Mouse (Mus musculus): ENCODE measurements around the gene Bmp6. TPM values are rescaled to one million over a fixed set of nuclear protein-coding genes. Genes with fewer than 3 reads are reported as not detected.

Gene Bmp6
- 0.15 and 0.25 TPM in 2 replicates for polyA plus RNA-seq (2015; fragmentation: Nextera tagmentation; extraction: Ambion mirVana)

- Histone ChIP-seq H3K9me3 (replicated peaks) (no peaks in the 10 kb centered on the region), H3K4me2 (peak within 1 kb of the TSS; percentile 59), H3K9ac (no peak within 1 kb of the TSS), H3K36me3 (replicated peaks) (no peaks in the 10 kb centered on the region), H3K27ac (replicated peaks) (no peak within 1 kb of the TSS), H3K4me3 (replicated peaks) (peak within 1 kb of the TSS; percentile 37), H3K27me3 (peaks cover 71% of the 10 kb centered on the region), H3K4me1 (replicated peaks) (peaks cover 16% of the 10 kb centered on the region)
- WGBS (ENCODE audit: insufficient replicate concordance): 3% methylated on average over 54 of the region's 54 CpGs
- ATAC-seq (ENCODE audit: insufficient read depth): peak; percentile 63
These were observed at the start of gene Bmp6 for GRCm38 (mm10) chr13:38344713-38345430. TSS of gene Bmp6 (plus strand) at chr13:38345107.

DNA sequence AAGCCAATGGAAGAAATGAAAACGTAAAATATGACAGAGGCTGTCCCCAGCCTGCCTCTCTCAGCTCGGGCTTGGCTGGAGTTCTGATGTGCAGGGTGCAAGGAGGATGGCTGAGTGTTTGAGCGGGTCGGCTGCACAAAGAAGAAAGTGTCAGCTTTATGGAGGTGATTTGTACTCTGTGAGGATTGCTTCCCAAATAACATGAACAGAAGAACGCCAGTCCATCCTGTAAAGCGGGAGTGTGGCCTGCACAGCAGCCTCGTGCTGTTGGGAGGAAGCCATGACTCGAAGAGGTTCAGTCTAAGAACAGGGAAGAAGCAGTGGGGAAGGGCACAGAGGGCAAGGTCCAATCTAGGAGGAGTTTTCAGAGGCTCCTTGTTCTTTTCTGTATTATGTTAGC is 48.7 kb upstream of the Bmp6 start:
- Histone ChIP-seq H3K36me3 (replicated peaks) (no peaks in the 10 kb centered on the region), H3K9me3 (replicated peaks) (no peaks in the 10 kb centered on the region), H3K27ac (replicated peaks) (no peak overlapping the region), H3K9ac (no peak overlapping the region), H3K4me1 (replicated peaks) (no peaks in the 10 kb centered on the region), H3K27me3 (no peaks in the 10 kb centered on the region), H3K4me3 (replicated peaks) (no peak overlapping the region), H3K4me2 (no peak overlapping the region)
- WGBS (ENCODE audit: insufficient replicate concordance): 46% methylated on average over 8 of the region's 8 CpGs
- ATAC-seq (ENCODE audit: insufficient read depth): no peak

DNA sequence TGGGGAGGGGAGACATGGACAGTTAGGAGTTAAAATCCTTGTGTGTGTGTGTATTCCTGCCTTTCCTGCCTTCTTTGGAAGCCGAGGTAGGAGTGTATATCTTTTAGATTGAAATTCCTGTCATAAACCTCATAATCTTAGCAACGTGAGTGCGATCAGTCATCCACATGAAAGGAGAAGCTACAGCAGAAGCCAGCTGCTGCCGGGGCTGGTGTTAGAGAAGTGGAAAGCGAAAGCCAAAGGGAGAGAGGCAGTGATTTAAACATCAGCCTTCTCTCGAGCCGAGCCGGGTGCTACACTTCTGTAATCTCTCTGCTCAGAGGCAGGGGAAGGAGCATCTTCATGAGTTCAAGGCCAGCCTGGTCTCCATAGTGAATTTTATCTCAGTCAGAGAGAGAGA is 48.3 kb upstream of the Bmp6 start:
- H3K4me1 ChIP-seq (replicated peaks): no peaks in the 10 kb centered on the region
- H3K27me3 ChIP-seq: no peaks in the 10 kb centered on the region
- 42% methylated on average over 8 of the region's 8 CpGs for WGBS (ENCODE audit: insufficient replicate concordance)
- no peak overlapping the region for H3K27ac ChIP-seq (replicated peaks)
- ATAC-seq (ENCODE audit: insufficient read depth): no peak
- H3K4me2 ChIP-seq: no peak overlapping the region
- no peak overlapping the region for H3K4me3 ChIP-seq (replicated peaks)
- no peaks in the 10 kb centered on the region for H3K9me3 ChIP-seq (replicated peaks)
- no peaks in the 10 kb centered on the region for H3K36me3 ChIP-seq (replicated peaks)
- H3K9ac ChIP-seq: no peak overlapping the region

- H3K4me2 ChIP-seq: no peak overlapping the region
- no peak overlapping the region for H3K9ac ChIP-seq
- no peaks in the 10 kb centered on the region for H3K9me3 ChIP-seq (replicated peaks)
- ATAC-seq (ENCODE audit: insufficient read depth): no peak
- H3K27ac ChIP-seq (replicated peaks): no peak overlapping the region
- no peaks in the 10 kb centered on the region for H3K36me3 ChIP-seq (replicated peaks)
- H3K27me3 ChIP-seq: no peaks in the 10 kb centered on the region
- no peaks in the 10 kb centered on the region for H3K4me1 ChIP-seq (replicated peaks)
- 71% methylated on average over 3 of the region's 3 CpGs for WGBS (ENCODE audit: insufficient replicate concordance)
- no peak overlapping the region for H3K4me3 ChIP-seq (replicated peaks)
These were observed 33.8 kb upstream of the Bmp6 start for GRCm38 (mm10) chr13:38311125-38311524.

DNA sequence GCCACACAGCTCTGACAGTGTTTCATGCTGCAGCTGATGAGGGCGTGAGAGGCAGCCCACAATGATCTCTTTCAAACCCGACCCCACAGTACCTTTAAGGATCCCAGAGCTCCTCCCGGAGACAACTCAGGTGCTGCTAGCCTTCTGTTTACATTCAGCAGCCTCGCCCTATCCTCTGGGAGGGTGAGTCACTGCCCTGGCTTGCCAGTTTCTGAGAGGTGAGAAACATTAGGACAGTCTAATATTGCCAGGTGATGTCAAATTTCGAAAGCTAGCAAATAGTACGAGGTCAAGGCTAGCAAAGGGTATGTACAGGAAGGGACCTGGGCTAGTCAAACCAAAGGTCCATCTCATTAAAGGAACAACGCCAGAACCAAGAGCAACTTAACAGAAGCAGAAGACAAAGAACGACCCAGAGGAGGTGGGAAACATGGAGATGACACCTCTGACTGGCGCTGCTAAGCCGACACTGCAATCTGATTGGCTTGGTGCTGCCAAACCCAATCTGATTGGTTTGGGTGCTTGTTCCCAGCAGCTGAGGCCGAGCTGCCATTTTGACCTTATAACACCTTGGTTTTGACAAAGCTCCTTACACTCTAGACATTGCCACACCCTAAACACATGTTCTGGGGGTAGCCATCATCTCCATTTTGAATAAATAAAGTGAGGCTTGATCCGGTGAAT is 32.4 kb upstream of the Bmp6 start:
- Histone ChIP-seq H3K9me3 (replicated peaks) (no peaks in the 10 kb centered on the region), H3K4me1 (replicated peaks) (no peaks in the 10 kb centered on the region), H3K27me3 (no peaks in the 10 kb centered on the region), H3K9ac (no peak overlapping the region), H3K4me3 (replicated peaks) (no peak overlapping the region), H3K27ac (replicated peaks) (no peak overlapping the region), H3K4me2 (no peak overlapping the region), H3K36me3 (replicated peaks) (no peaks in the 10 kb centered on the region)
- WGBS (ENCODE audit: insufficient replicate concordance): 61% methylated on average over 12 of the region's 12 CpGs
- ATAC-seq (ENCODE audit: insufficient read depth): no peak

- no peaks in the 10 kb centered on the region for H3K4me1 ChIP-seq (replicated peaks)
- H3K36me3 ChIP-seq (replicated peaks): no peaks in the 10 kb centered on the region
- no peak overlapping the region for H3K9ac ChIP-seq
- ATAC-seq (ENCODE audit: insufficient read depth): no peak
- no peaks in the 10 kb centered on the region for H3K27me3 ChIP-seq
- H3K27ac ChIP-seq (replicated peaks): no peak overlapping the region
- H3K9me3 ChIP-seq (replicated peaks): no peaks in the 10 kb centered on the region
- 71% methylated on average over 7 of the region's 7 CpGs for WGBS (ENCODE audit: insufficient replicate concordance)
- H3K4me2 ChIP-seq: no peak overlapping the region
- no peak overlapping the region for H3K4me3 ChIP-seq (replicated peaks)
These were observed 30.3 kb upstream of the Bmp6 start for GRCm38 (mm10) chr13:38314590-38314989.

DNA sequence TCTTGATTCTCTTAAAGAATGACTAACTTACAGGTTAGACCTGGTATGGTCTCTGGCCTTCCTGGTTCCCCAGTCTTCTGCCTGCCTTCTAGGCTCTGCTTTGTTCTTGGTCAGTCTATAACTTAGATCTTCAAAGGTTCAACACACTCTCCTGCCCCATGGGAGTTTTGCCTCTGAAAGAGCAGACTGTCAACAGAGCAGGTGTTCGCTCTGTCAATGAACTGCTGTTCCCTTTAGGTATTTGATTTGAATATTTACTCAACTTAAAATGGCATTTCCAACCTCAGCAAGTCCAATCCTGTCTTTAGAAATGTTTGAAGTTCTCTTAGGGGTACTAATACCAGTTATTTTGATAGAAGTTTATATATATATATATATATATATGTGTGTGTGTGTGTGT is 26.5 kb upstream of the Bmp6 start:
- H3K9me3 ChIP-seq (replicated peaks): no peaks in the 10 kb centered on the region
- no peaks in the 10 kb centered on the region for H3K4me1 ChIP-seq (replicated peaks)
- WGBS (ENCODE audit: insufficient replicate concordance): 58% methylated on average over 1 of the region's 1 CpGs
- no peak overlapping the region for H3K27ac ChIP-seq (replicated peaks)
- H3K4me2 ChIP-seq: no peak overlapping the region
- no peaks in the 10 kb centered on the region for H3K36me3 ChIP-seq (replicated peaks)
- no peak overlapping the region for H3K4me3 ChIP-seq (replicated peaks)
- H3K27me3 ChIP-seq: no peaks in the 10 kb centered on the region
- no peak overlapping the region for H3K9ac ChIP-seq
- no peak for ATAC-seq (ENCODE audit: insufficient read depth)

GRCm38 (mm10) chr13:38320354-38320753 is 24.6 kb upstream of the Bmp6 start:
- Histone ChIP-seq H3K4me1 (replicated peaks) (no peaks in the 10 kb centered on the region), H3K27ac (replicated peaks) (no peak overlapping the region), H3K36me3 (replicated peaks) (no peaks in the 10 kb centered on the region), H3K27me3 (no peaks in the 10 kb centered on the region), H3K4me2 (no peak overlapping the region), H3K9ac (no peak overlapping the region), H3K9me3 (replicated peaks) (no peaks in the 10 kb centered on the region), H3K4me3 (replicated peaks) (no peak overlapping the region)
- 49% methylated on average over 10 of the region's 10 CpGs for WGBS (ENCODE audit: insufficient replicate concordance)
- ATAC-seq (ENCODE audit: insufficient read depth): no peak

DNA sequence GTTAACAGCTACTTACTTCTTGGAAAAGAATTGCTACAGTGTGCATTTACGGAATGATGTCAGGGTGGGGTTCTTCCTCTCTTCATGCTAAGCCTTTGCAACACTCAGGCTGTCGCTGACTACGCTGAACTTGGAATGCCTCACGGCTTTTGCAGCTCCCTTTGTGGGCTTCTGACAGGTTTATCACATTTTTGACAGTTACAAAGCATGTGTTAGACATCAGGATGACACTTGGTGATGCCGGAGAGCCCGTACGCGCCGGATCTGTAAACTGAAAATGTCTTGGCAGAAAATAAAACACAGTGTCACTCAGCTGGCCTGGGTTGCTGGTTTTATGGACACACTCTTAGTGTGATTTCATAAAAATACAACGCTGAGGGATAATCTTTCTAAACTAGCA is 20.5 kb upstream of the Bmp6 start:
- ATAC-seq (ENCODE audit: insufficient read depth): no peak
- H3K36me3 ChIP-seq (replicated peaks): no peaks in the 10 kb centered on the region
- no peak overlapping the region for H3K4me2 ChIP-seq
- H3K9ac ChIP-seq: no peak overlapping the region
- no peaks in the 10 kb centered on the region for H3K4me1 ChIP-seq (replicated peaks)
- WGBS (ENCODE audit: insufficient replicate concordance): 68% methylated on average over 10 of the region's 10 CpGs
- H3K27me3 ChIP-seq: no peaks in the 10 kb centered on the region
- H3K9me3 ChIP-seq (replicated peaks): no peaks in the 10 kb centered on the region
- H3K4me3 ChIP-seq (replicated peaks): no peak overlapping the region
- H3K27ac ChIP-seq (replicated peaks): no peak overlapping the region

DNA sequence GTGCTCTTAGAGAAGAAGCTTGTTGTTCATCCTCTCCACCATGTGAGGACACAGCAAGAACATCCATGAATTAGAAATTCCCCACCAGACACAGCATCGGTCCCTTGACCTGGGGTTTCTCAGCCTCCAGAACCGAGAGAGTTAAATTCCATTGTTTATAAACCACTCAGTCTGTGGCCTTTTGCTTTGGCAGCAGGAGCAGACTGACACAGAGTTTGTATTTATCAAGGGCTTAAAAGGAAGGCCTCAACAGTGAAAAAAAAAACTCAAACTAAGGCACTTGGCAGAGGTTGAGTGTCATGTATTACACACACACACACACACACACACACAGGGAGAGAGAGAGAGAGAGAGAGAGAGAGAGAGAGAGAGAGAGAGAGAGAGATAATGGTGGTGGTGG is 17.5 kb upstream of the Bmp6 start:
- Histone ChIP-seq H3K9ac (no peak overlapping the region), H3K4me3 (replicated peaks) (no peak overlapping the region), H3K27me3 (no peaks in the 10 kb centered on the region), H3K9me3 (replicated peaks) (no peaks in the 10 kb centered on the region), H3K36me3 (replicated peaks) (no peaks in the 10 kb centered on the region), H3K4me1 (replicated peaks) (no peaks in the 10 kb centered on the region), H3K4me2 (no peak overlapping the region), H3K27ac (replicated peaks) (no peak overlapping the region)
- ATAC-seq (ENCODE audit: insufficient read depth): no peak
- WGBS (ENCODE audit: insufficient replicate concordance): 40% methylated on average over 2 of the region's 2 CpGs

DNA sequence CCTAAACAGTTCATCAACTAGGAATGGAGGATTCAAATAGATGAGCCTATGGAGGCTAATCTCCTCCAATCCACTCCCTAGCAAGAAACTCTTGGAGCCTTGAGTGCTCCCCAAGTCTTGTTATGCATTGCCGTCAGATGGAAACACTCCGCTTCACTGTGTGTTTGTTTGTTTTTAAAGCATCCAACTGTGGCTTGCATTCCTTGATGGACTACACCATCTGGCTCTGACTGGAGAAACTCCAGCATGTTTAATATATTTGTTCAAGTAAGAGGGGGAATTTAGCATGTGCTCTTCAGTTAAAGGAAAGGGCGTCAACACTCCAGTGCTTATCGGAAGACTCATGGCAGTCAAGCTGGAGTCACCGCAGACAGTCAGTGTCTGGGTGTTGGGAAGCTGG is 11.4 kb upstream of the Bmp6 start:
- no peak overlapping the region for H3K9ac ChIP-seq
- no peaks in the 10 kb centered on the region for H3K4me1 ChIP-seq (replicated peaks)
- H3K27me3 ChIP-seq: no peaks in the 10 kb centered on the region
- ATAC-seq (ENCODE audit: insufficient read depth): no peak
- H3K4me3 ChIP-seq (replicated peaks): no peak overlapping the region
- H3K9me3 ChIP-seq (replicated peaks): no peaks in the 10 kb centered on the region
- H3K36me3 ChIP-seq (replicated peaks): no peaks in the 10 kb centered on the region
- no peak overlapping the region for H3K4me2 ChIP-seq
- no peak overlapping the region for H3K27ac ChIP-seq (replicated peaks)
- 82% methylated on average over 5 of the region's 5 CpGs for WGBS (ENCODE audit: insufficient replicate concordance)

Measured in liver, embryonic 15.5 days (tissue).